Mouse (Mus musculus): ENCODE measurements around the gene Sirt7.

DNA sequence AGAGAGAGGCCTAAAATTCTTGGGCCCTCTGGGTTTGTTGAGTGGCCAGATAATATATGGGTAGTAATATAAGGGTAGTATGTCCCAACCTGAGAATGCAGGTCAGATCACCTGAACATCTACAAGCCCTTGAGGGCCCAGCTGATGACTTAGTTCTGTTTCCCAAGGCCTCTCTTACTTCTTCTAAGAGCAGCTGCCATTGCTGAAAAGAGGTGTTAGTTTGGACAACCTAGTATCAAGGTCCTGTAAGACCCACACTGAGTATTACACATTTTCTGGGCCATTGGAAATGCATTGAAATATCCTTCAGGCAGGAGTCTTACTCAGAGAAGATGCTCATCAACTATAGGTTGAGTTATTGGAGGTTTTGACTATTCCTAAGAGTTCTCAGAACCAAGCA, 49.1 kb downstream of the Sirt7 start:
- TF ChIP-seq CTCF (IDR thresholded peaks at IDR 0.05; ENCODE audit: low read depth, low read length), result no peak
- TF ChIP-seq EP300 (IDR thresholded peaks at IDR 0.05; ENCODE audit: insufficient read depth, low read depth, low read length), result no peak
- no peak for TF ChIP-seq POLR2A (IDR thresholded peaks at IDR 0.05; ENCODE audit: insufficient read depth, low read length)
